Mouse (Mus musculus): ENCODE results near the gene Ube2d3.

DNA sequence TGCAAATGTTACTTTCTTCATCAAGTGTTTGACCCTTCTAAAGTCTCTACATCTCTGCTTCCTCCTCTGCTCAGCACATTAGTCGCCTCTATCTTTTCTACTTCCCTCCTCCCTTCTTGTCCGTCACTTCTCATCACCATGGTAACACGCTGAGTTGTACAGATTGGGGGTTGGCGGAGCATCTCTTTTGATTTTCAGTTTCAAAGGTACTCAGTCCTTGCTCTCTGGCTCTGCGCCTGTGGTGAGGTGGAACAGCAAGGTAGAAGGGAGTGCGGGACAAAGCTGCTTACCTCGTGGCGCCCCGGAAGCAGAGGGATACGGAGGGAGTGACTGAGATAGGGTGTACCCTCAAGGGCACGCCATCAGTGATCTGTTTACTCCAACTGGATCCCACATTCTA is 75.3 kb downstream of the Ube2d3 start:
- no peak for TF ChIP-seq CTCF (IDR thresholded peaks at IDR 0.05; ENCODE audit: borderline replicate concordance, insufficient read depth, low read depth, low read length)
- TF ChIP-seq POLR2A (IDR thresholded peaks at IDR 0.05; ENCODE audit: borderline replicate concordance, insufficient read depth, low read length) = no peak

Data from cerebellum, adult 2 months (tissue).